Mouse (Mus musculus) forebrain, embryonic 16.5 days (tissue): Measurements from ENCODE around the gene C1ql4. TPM values are rescaled to one million over a fixed set of nuclear protein-coding genes. Genes with fewer than 3 reads are reported as not detected.

Source experiments
- ATAC-seq: fragments of 200-750 bp; cut with Nextera tagmentation; 2 replicates; pipeline ENCODE4 v1.8.0; 2017; ENCODE audit warnings: mild to moderate bottlenecking, moderate library complexity
- H3K27ac ChIP-seq: fragments of 300-500 bp; sonication (generic); 2 replicates; pipeline ENCODE4 v1.5.1; 2014; ENCODE audit warnings: low read length, control low read depth
- H3K27me3 ChIP-seq: fragments of 300-500 bp; sonication (generic); replicated peaks from 2 replicates; pipeline ENCODE4 v1.6.1; 2014; ENCODE audit warnings: low read length; ENCODE audit not compliant: control insufficient read depth, insufficient read depth
- H3K36me3 ChIP-seq: fragments of 300-500 bp; sonication (generic); 2 replicates; pipeline ENCODE4 v1.6.1; 2014; ENCODE audit not compliant: control insufficient read depth, insufficient read depth
- H3K4me1 ChIP-seq: fragments of 300-500 bp; sonication (generic); replicated peaks from 2 replicates; pipeline ENCODE4 v1.6.1; 2014; ENCODE audit warnings: low read length; ENCODE audit not compliant: control insufficient read depth, insufficient read depth
- H3K4me2 ChIP-seq: fragments of 300-500 bp; sonication (generic); 2 replicates; pipeline ENCODE4 v1.6.1; 2014; ENCODE audit warnings: mild to moderate bottlenecking, low read length, control low read depth
- H3K4me3 ChIP-seq: fragments of 300-500 bp; sonication (generic); replicated peaks from 2 replicates; pipeline ENCODE4 v1.5.1; 2014; ENCODE audit warnings: mild to moderate bottlenecking, low read length, control low read depth
- H3K9ac ChIP-seq: fragments of 300-500 bp; sonication (generic); replicated peaks from 2 replicates; pipeline ENCODE4 v1.6.1; 2014; ENCODE audit warnings: low read depth, low read length, control low read depth
- H3K9me3 ChIP-seq: fragments of 300-500 bp; sonication (generic); 2 replicates; pipeline ENCODE4 v1.6.1; 2016; ENCODE audit warnings: low read length; ENCODE audit not compliant: control insufficient read depth
- WGBS: fragments of 180-500 bp; shearing (Covaris S2); extraction: QIAGEN DNeasy Blood & Tissue Kit; methylation state at CpG from one replicate; pipeline ENCODE4 v1.1.7; 2014; 5-methylcytosine and 5-hydroxymethylcytosine counted together
- microRNA-seq: library from miRNA; unstranded; fragments of <30 nt; microRNA quantifications from one replicate; pipeline ENCODE4, GENCODE M21; 2017
- polyA plus RNA-seq: library from polyadenylated mRNA; unstranded; fragments of >200 nt; fragmentation: Nextera tagmentation; extraction: Ambion mirVana; gene quantifications from 2 replicates; pipeline ENCODE4 v1.2.1, GENCODE M21; 2015

Gene C1ql4
- polyA plus RNA-seq, 1 experiment from 2014 or later: not detected

- Histone ChIP-seq H3K9ac (no peak overlapping the region), H3K4me3 (no peak overlapping the region), H3K36me3 (no peaks in the 10 kb centered on the region), H3K4me2 (no peak overlapping the region), H3K4me1 (peaks cover 5% of the 10 kb centered on the region), H3K27me3 (no peaks in the 10 kb centered on the region), H3K27ac (no peak overlapping the region), H3K9me3 (no peaks in the 10 kb centered on the region)
- ATAC-seq: no peak
- 66% methylated on average over 26 of the region's 26 CpGs for WGBS
Observed at GRCm38 (mm10) chr15:99039996-99040919, 47.4 kb downstream of the C1ql4 start.

GRCm38 (mm10) chr15:99039306-99039705, 48.3 kb downstream of the C1ql4 start:
- H3K27ac ChIP-seq: no peak overlapping the region
- ATAC-seq: no peak
- no peaks in the 10 kb centered on the region for H3K36me3 ChIP-seq
- H3K27me3 ChIP-seq: no peaks in the 10 kb centered on the region
- H3K9me3 ChIP-seq: no peaks in the 10 kb centered on the region
- H3K4me3 ChIP-seq: no peak overlapping the region
- H3K4me1 ChIP-seq: peaks cover 5% of the 10 kb centered on the region
- WGBS: 85% methylated on average over 4 of the region's 4 CpGs
- H3K9ac ChIP-seq: no peak overlapping the region
- no peak overlapping the region for H3K4me2 ChIP-seq

- H3K36me3 ChIP-seq: no peaks in the 10 kb centered on the region
- H3K9me3 ChIP-seq: no peaks in the 10 kb centered on the region
- no peak overlapping the region for H3K9ac ChIP-seq
- H3K27me3 ChIP-seq: no peaks in the 10 kb centered on the region
- no peak for ATAC-seq
- H3K27ac ChIP-seq: no peak overlapping the region
- 94% methylated on average over 5 of the region's 5 CpGs for WGBS
- no peak overlapping the region for H3K4me2 ChIP-seq
- H3K4me1 ChIP-seq: peaks cover 5% of the 10 kb centered on the region
- no peak overlapping the region for H3K4me3 ChIP-seq
Observed at GRCm38 (mm10) chr15:99038797-99039196, 48.8 kb downstream of the C1ql4 start.

- H3K36me3 ChIP-seq: no peaks in the 10 kb centered on the region
- peaks cover 5% of the 10 kb centered on the region for H3K4me1 ChIP-seq
- no peaks in the 10 kb centered on the region for H3K9me3 ChIP-seq
- no peaks in the 10 kb centered on the region for H3K27me3 ChIP-seq
- H3K9ac ChIP-seq: no peak overlapping the region
- H3K27ac ChIP-seq: no peak overlapping the region
- 91% methylated on average over 1 of the region's 1 CpGs for WGBS
- no peak overlapping the region for H3K4me2 ChIP-seq
- no peak overlapping the region for H3K4me3 ChIP-seq
- no peak for ATAC-seq
Observed at GRCm38 (mm10) chr15:99038025-99038424, 49.6 kb downstream of the C1ql4 start.

GRCm38 (mm10) chr15:99036249-99036905, 51.2 kb downstream of the C1ql4 start:
- Histone ChIP-seq H3K4me3 (no peak overlapping the region), H3K9me3 (no peaks in the 10 kb centered on the region), H3K4me2 (no peak overlapping the region), H3K9ac (no peak overlapping the region), H3K4me1 (peaks cover 6% of the 10 kb centered on the region), H3K27me3 (no peaks in the 10 kb centered on the region), H3K27ac (no peak overlapping the region), H3K36me3 (no peaks in the 10 kb centered on the region)
- ATAC-seq: no peak
- 67% methylated on average over 8 of the region's 8 CpGs for WGBS

- no peak overlapping the region for H3K4me3 ChIP-seq
- peaks cover 6% of the 10 kb centered on the region for H3K4me1 ChIP-seq
- no peak overlapping the region for H3K27ac ChIP-seq
- no peak for ATAC-seq
- H3K36me3 ChIP-seq: no peaks in the 10 kb centered on the region
- H3K27me3 ChIP-seq: no peaks in the 10 kb centered on the region; the same call in 1 of the 2 replicates
- H3K9ac ChIP-seq: no peak overlapping the region
- WGBS: 74% methylated on average over 4 of the region's 4 CpGs
- H3K4me2 ChIP-seq: no peak overlapping the region
- H3K9me3 ChIP-seq: no peaks in the 10 kb centered on the region
Observed at GRCm38 (mm10) chr15:99035431-99035830, 52.2 kb downstream of the C1ql4 start.

Small RNA genes within 50 kb of the gene (microRNA-seq; reads per million reads assigned to microRNA genes)
- gene Mir6960: 0.83 reads per million

Other genes starting within 250 kb of the C1ql4 start
- 11.0 and 12.8 TPM in 2 replicates for gene Kmt2d, start 216.6 kb downstream of the C1ql4 start, polyA plus RNA-seq
- gene Rhebl1, start 193.3 kb downstream of the C1ql4 start, polyA plus RNA-seq: 51.2 and 52.7 TPM in 2 replicates
- 0.65 and 0.66 TPM in 2 replicates for gene Dhh, start 189.3 kb downstream of the C1ql4 start, polyA plus RNA-seq
- gene Lmbr1l, start 169.6 kb downstream of the C1ql4 start, polyA plus RNA-seq: 43.0 and 54.9 TPM in 2 replicates
- 1,178 and 1,185 TPM in 2 replicates for gene Tuba1b, start 153.3 kb downstream of the C1ql4 start, polyA plus RNA-seq
- not detected in 2 replicates for gene Gm49450, start 134.3 kb downstream of the C1ql4 start, polyA plus RNA-seq
- 16,411 and 16,831 TPM in 2 replicates for gene Tuba1a, start 134.1 kb downstream of the C1ql4 start, polyA plus RNA-seq
- gene Tuba1c, start 57.9 kb downstream of the C1ql4 start, polyA plus RNA-seq: 42.1 and 48.9 TPM in 2 replicates
- 1.3 and 2.2 TPM in 2 replicates for gene Prph, start 32.6 kb downstream of the C1ql4 start, polyA plus RNA-seq
- 15.9 and 17.3 TPM in 2 replicates for gene Troap, start 13.2 kb downstream of the C1ql4 start, polyA plus RNA-seq
- gene Dnajc22, start 5.4 kb upstream of the C1ql4 start, polyA plus RNA-seq: 0.27 and 0.51 TPM in 2 replicates
- gene Spats2, start 38.1 kb upstream of the C1ql4 start, polyA plus RNA-seq: 39.5 and 44.6 TPM in 2 replicates
- 4.5 and 5.6 TPM in 2 replicates for gene Kcnh3, start 137.0 kb upstream of the C1ql4 start, polyA plus RNA-seq
- gene Mcrs1, start 164.1 kb upstream of the C1ql4 start, polyA plus RNA-seq: 207 and 220 TPM in 2 replicates
- 111 and 129 TPM in 2 replicates for gene Prpf40b, start 207.3 kb upstream of the C1ql4 start, polyA plus RNA-seq
- 0.42 and 0.50 TPM in 2 replicates for gene Fam186b, start 208.1 kb upstream of the C1ql4 start, polyA plus RNA-seq